Mouse (Mus musculus) adrenal gland, postnatal 36 days (tissue): Measurements from ENCODE around the gene Zfp787. TPM values are rescaled to one million over a fixed set of nuclear protein-coding genes. Genes with fewer than 3 reads are reported as not detected.

Experiments
- DNase-seq, 2 experiments: peaks; one replicate each; pipeline ENCODE4 v3.0.0; 2021; ENCODE audit warnings: mixed read lengths in 1 of 2
- total RNA-seq, 2 experiments: library from RNA; stranded (reverse); gene quantifications; 2 replicates each; pipeline ENCODE4 v1.2.3; 2021

Gene Zfp787
- total RNA-seq, 2 experiments from 2014 or later, result 35.1 to 50.9 TPM

DNA sequence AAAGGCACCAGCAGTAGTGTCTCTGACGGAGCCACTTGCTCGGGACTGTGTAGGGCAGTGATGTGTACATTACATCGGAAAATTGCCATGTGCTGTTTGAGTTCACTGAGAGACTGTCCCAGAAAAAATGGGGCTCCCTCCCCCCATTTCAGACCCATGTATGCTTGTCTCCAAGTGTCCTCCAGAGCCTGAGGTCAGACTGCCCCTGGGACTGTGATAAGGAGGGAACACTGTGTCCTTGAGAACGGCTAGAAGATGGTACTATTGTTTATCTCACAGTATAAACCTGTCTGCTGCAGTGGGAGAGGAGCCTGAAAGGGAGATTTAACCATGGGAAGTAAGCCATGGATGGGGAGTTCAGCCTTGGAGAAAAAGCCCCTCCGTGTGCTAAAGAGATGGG lies 8.9 kb upstream of the Zfp787 start:
- DNase-seq, result peak in 1 of 2 experiments; percentile 60

DNA sequence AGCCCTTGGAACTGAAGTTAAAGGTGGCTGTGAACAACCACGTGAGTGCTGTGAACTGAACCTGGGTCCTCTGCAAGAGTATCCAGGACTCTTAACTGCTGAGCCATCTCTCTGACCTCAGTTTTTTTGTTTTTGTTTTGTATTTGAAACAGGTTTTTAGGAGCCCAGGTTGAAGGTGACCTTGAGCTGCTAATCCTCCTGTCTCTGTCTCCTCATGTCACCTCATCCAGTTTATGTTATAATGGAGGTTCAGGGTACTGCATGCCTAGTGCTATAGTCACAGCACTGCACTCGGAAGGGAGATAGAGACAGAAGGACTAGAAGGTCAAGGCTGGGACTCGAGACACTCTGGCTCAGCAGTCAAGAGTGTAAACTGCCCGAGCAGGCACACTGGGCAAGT lies 6.4 kb upstream of the Zfp787 start:
- no peak for DNase-seq

DNA sequence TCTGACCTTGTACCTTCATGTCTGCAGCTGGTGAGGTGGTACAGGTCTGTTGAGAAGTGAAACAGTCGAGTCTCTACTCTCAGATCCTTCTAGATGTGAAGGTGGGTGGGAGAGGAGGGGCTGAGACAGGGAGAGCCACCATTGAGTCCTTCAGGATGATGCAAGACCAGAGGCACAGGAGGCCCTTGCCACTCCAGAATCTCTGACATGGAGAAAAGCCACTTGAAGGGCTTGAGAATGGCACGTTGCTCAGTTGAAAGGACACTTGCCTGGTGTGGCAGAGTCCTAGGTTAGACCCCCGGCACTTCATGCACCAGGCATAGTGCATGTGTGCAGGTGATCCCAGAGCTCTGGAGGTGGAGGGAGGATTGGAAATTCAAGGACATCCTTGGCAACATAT lies 5.7 kb upstream of the Zfp787 start:
- DNase-seq, result no peak

DNA sequence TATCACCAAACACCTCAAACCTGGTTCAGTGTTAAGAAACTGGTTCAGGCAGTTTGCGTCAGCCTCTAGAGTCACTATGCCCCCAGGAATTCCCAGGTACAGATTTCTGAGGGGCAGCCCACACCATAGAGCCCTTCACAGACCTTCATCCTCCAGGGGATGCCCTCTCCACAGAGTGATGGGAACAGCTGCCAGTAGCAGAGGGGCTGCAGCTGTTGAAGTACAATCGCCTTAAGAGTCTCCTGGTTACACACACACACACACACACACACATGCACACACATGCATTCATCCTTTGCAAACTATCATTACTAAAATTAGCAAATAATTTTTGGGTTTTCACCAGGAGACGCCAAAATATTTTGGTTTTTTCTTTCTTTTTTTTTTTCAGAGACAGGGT lies 3.8 kb upstream of the Zfp787 start:
- no peak for DNase-seq

DNA sequence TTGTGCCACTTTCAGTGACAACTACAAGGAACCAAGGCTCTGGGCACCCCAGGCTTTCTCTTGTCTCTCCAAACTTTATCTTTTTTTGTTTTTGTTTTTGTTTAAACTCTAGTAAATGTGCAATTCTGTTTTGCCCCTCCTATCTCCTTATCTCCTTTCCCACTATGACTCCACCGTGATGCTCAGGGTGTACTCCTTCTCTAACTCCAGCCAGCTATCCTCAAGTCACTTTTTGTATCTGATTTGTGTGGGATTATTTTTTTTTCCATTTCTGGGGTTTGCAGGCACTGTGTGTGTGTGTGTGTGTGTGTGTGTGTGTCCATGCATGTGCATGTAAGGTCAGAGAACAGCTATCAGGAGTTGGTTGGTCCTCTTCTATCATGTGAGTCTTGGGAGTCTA lies 1.7 kb upstream of the Zfp787 start:
- DNase-seq, result no peak

DNA sequence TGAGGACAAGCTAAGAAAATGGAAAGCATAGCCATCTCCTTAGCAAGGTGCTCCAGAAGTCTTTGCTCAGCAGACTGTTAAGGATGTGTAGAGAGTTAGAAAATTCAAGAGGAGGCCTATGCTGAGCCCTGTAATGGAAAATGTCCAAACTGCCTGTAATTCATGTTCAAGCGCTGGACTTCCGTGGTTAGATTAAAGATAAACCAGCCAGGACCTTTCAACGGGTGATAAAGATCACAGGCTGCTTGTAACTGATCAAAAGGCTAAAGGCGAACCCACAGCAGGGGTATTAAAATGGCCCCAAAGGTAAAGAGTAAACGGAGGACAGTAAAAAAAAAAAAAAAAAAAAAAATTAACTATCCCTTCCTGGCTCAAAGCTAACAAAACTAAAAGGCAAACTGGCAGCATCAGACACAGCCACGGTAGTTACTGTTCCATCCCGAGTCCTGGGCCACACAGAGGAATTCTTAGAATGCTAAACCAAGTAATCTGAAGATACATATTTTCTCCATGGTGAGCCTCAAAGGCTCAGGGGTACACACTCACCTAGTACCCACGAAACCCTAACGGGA lies 1.2 kb upstream of the Zfp787 start:
- DNase-seq, result no peak

DNA sequence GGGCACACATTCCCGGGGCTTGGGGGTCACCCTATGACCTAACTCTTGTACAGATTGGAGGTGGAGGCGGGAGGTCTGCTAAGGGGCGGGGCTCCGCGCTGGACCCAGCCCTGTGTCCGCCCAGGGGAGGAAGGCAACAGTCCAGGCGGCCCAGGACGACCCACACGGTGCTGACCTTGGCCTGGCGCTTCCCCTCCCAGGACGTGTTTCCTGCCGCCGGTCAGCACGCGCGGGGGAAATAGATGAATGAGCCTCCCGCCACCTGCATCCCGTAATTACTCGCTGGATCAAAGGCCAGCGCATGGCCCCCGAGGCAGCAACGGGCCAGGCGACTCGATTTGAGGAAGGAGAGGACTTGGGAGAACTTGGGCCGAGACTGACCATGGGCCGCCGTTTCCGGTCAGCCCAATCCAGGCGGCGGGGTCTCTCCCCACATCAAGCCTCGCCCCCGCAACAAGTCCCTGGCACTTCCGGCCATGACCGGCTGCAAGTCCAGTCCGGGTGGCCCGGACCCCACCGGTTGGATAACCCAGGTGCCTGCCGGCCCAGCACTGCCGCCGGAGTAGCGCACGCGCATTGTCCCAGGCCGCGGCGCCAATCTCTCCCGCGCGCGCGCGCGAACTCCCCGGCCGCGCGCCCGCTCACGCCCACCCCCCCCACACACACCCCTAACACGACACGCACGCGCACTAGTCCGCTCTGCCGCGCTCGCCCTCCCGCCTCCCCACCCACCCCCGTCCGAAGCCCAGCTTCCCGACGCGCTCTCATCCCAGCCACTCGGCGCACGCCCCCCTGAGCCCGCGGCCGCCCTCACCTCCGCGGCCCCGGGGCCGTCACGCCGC lies 545 bp downstream of the Zfp787 start:
- DNase-seq, result peak; percentile 92 to 95

DNA sequence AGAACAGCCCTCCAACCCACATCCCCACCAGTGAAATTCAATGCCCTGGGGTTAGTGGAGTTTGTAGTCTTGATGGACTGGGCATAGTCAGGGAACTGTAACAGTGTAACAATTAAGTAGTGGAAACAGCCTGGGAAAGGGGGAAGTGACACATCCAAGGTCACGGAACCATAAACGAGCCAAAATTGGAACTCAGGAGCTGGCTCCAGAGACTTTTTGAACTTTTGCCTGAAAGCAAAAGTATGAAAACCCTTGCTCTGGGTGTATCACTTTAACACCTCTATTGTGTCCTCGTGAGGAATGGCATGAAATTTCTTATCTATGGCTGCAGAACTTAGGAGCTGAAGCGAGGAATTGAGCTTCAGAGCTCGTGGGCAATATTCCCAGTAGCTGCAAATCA lies 1.6 kb downstream of the Zfp787 start:
- DNase-seq, result peak; percentile 36 to 50

DNA sequence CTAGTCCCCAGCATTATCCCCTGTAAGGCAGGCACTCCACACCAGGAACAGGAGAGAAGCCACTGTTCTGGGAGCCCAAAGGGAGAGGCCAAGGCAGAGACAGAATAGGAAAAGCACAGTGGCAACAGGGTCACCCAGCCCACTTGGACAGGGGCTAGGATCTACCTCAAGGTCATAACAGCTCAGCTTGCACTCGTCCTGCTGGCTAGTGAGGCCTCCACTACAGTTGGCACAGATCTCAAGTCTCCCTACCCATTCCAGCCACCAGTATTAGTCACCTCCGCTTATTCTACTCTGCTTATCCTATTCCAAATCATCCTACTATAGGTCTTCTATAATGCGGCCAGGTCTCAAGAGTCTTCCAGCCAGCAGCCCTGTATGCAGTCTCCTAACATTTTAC lies 2.7 kb downstream of the Zfp787 start:
- peak; percentile 58 to 63 for DNase-seq

DNA sequence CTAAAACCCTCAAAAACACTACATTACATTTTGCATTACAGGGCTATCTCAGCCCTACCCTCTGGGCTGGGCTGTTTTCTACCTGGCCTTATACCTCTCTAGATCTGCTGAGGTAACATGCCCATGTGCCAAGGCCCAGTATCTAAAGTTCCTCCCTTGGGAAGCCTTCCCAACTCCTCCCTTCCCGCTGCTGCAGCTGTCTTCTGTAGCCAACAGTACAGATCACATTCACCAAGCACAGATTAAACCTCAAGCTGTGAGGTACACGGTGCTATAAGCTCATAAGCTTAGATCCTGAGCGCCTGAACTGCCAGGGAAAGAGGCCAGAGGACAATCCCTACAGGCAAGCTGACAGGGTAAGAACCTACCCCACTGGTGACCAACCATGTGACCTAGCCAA lies 3.8 kb downstream of the Zfp787 start:
- DNase-seq, result no peak

DNA sequence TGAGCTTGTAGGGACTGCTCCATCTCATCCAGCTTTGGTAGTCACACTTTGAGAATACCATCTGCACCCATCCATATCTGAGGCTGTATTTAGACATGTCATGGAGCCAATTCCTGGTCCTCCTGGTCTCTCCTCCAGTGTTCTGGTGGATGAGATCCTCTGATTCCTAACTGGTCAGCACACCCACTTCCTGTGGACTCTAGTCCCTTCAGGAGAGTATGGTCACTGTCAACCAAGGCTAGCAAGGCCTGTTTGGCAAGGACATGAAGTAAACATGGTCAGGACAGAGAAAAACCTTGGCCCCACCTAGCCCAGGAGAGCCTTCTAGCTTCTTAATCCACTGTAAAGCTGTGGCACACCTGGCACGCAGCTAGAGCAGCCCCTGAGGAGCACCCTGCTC lies 4.5 kb downstream of the Zfp787 start:
- DNase-seq, result no peak

DNA sequence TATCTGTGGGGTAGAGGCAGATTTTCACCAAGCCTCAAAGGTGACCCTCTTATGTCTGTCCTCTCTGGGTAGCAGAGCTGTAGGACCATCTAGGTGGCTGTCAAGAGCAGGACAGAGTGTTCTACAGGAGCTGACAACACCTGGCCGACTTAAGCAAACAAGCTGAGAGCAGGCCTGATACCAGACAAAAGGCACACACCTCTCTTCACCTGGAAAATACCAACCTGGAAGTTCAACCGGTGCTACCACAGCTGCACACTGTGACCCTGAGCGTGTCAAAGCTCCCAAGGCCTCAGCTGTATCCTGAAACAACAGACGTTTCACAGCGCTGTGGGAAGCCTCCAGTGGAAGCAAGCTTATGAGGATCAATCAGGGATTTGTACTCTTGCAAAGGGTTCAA lies 8.1 kb downstream of the Zfp787 start:
- peak; percentile 42 to 51 for DNase-seq

DNA sequence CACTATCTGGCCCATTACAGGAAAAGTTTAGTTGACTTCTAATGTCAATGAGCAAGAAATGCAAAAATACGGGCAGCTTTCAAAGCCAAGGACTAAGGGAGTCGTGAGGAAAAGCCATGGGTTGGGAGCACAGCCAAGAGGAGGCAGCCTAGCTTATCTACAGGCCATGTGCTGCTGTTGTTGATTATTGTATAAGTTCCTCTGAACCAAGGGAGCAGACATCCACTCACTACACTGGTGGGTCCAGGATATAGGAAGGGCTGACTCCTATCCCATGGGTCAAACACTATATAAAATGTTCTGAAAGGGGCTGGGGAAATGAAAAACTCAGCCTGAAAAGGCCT lies 8.8 kb downstream of the Zfp787 start:
- peak; percentile 72 to 76 for DNase-seq

DNA sequence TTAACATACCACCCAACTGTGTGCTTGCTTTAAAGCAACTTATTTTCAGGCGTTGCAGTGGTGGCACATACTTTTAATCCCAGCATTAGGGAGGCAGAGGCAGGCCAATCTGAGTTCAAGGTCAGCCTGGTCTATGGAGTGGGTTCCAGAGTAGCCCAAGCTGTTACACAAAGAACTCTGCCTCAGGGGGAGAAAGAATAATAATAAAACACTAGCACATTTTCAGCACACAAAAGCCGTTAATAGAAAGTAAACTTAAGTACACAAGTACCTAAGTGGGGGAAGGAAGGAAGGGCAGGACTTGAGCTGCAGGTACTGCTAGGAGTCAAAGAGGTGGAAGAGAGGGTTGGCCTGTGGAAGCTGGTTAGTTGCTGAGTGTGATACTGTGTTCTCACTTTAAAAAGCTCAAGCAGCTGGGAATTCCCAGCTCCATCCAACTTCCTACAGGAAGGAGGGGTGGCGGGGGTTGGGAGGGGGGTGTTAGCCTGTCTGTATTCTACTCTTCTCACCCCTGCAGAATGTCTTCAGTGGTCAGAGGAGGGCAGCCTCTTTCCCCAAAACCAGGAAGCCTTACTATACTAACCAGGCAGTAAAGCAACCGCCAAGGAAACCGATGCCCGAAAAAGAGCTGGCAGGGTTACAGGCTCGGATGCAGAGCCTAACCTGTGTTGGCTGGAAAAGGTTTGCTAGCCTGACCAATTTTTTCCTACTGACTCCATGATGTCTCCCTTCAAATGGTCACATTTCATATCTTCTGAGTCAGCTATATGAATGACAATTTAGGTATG lies 9.4 kb downstream of the Zfp787 start:
- DNase-seq, result no peak

DNA sequence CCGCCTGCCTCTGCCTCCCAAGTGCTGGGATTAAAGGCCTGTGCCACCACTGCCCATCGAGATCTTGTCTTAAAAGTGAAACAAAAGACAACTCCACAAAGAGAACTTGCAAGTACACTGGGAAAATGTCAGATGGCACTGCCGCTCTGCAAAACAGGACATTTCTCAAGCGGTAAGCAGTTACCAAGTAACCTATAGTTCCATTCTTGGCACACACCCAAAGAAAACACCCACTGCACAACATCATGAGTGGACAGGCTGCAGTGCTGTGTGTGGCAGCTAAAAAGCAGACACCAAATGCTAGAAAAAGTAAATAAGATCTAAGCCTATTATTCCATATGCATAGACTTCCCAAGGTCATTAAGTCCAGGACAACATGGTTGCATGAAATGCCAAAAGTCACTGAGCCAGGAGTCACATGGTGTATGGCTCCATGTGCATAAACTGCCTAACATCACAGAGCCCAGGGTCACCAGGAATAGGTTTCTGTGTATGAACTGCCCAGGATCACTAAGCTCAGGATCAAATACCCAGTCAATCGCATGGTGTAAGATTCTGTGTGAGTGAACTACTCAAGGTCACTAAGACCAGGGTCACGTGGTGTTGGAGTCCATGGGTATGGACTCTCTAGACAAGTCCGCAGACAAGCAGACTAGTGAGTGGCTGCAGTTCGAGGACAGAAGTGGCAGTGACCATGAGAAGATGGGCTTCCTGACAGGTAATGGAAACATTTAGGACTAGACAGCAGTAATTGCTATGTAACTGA lies 10.2 kb downstream of the Zfp787 start:
- DNase-seq, result no peak

DNA sequence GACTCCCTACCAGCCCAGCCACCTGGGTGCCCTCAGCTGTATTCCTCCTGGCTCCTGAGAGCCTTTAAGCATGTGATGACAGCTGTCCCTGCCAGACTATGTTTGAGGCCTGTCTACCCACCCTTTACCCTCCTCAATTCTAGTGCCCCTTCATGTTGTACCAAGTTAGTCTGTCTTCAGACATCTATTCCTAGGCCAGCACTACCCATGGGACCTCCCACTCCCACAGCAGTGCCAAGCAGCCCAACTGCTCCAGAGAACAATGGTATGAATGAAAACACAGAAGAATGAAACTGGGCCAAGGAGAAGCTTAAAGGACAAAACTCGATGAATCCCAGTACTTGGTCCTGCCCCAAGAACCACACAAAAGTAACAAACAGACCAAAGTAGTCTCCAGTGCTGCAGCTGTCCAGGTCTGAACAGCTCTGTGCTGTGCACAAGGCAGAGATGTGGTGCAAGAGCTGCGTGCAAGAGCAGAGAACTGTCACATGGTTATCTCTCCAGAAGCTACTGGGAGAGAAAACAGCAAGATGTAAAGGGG lies 11.7 kb downstream of the Zfp787 start:
- no peak for DNase-seq

DNA sequence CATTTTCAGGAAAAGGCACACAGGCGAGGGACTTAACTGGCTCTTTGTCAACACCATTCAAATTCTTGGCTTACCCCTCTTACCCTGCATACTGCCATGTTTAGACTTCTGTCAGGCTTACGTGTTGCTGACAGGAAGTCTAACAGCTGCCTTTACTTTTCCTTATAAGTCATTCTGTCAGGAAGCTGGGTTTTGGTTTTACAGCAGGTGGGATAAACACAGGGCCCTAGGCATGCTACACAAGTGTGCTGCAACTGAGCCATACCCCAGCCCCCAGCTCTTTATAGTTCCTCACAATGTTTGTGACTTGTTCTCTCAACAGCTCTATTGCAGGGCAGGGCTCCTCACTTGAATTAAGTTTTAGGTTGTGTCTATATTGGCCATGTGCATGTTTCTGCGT lies 16.5 kb downstream of the Zfp787 start:
- DNase-seq, result no peak

DNA sequence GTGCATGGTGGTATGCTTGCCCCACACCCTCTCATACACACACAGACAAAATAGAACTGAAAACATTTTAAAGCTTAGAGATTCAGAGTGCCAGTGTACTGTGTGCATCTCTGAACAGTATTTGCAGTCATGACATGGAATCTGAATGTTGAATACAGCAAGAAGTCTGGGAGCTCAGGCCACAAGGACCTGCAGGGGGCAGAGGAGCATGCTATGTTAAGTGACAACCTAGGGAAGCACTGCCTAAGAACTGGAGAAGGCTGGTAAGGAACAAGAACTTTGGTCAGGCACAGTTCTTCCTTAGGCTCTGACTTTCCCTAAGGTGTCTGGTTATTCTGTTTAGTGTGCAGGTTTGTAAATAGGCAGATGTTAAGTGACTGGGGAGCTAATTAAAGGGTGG lies 19.3 kb downstream of the Zfp787 start:
- peak in 1 of 2 experiments; percentile 40 for DNase-seq

DNA sequence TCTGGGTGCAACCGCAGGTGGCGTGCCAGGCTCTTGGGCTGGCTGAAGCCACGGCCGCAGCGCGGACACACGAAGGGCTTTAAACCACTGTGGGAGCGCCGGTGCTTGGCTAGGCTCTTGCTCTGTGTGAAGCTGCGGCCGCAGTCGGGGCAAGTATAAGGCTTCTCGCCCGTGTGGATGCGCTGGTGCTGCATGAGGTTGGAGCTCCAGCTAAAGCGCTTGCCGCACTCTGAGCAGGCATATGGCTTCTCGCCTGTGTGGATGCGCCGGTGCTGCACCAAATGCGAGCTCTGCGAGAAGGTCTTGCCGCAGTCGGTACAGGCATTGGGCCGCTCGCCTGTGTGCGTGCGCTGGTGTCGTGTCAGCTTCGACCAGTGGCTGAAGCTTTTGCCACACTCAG lies 23.2 kb downstream of the Zfp787 start:
- no peak for DNase-seq

DNA sequence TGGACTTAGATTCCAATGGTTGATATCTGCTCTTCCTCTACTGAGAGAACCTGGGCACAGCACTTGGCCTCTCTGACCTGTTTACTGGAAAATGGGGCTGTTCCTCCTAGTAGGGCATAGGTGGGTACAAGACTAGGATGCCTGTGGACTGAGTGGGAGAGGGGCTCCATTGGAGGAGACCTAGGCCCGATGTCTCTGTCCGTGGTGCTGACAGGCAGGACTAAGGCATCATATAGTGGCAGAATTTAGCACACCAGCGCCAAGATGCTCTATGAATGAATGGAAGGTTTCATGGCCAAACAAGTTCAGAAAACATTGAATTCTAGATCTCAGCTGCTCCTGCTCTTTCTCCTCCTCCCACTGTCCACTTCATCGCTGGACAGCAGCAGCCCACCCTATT lies 25.5 kb downstream of the Zfp787 start:
- DNase-seq, result no peak

DNA sequence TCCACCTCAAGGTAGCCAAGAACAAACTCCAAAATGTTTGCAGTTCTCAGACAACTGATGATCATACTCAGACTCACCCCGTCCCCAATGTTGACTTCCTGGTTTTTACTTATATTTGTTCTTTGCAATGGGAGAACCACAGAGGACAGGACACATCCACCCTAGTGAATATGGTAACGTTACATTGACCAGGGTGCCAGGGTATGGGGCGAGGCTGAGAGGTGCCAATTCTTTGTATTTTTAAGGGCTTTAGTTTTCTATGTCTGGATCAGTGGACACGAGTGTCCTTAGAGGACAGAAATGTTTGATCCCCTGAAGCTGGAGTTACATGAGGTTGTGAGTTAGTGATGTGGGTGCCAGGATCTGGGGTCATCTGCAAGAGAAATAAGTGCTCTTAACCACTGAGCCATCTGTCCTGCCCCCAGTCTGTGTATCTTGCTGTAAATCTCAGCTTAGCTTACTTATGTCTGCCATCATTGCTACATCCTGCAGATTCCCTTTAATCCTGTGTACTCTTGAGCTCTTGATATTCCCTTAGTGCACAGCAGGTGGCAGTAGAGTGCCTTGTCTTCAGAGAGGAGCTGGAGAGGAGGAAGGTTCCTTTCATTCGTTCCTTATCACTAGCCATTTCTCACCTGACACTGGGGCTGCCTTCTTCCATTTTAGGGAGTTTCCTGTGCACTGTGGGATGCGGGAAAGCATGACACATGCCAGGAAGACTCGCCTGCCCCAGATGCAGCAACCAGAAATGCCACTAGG lies 28.9 kb downstream of the Zfp787 start:
- DNase-seq, result peak; percentile 77 to 83
